Mouse (Mus musculus): Measurements from ENCODE around the gene Clasrp.
"Not testable (repeated sequence)": the region's sequence is repeated elsewhere in the genome, so short reads cannot be mapped to it uniquely, and the experiment has no call there.

Clasrp gene

DNA sequence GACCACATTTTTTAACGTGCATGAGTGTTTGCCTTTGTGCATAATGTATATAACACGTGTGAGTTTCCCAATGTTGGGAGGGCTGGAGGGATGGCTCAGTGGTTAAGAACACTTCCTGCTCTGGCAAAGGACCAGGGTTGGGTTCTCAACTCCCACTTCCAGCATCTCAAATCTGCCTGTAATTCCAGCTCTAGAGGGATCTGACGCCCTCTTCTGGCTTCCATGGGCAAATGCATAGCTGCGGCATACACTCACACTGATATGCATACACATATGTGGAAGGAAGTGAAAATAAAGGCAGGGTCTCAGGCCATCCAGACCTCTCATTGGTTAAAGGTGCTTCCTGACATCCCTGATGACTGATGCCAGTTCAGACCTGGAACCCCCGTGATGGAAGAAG is 3.0 kb upstream of the Clasrp start:
- DNase-seq: no peak

DNA sequence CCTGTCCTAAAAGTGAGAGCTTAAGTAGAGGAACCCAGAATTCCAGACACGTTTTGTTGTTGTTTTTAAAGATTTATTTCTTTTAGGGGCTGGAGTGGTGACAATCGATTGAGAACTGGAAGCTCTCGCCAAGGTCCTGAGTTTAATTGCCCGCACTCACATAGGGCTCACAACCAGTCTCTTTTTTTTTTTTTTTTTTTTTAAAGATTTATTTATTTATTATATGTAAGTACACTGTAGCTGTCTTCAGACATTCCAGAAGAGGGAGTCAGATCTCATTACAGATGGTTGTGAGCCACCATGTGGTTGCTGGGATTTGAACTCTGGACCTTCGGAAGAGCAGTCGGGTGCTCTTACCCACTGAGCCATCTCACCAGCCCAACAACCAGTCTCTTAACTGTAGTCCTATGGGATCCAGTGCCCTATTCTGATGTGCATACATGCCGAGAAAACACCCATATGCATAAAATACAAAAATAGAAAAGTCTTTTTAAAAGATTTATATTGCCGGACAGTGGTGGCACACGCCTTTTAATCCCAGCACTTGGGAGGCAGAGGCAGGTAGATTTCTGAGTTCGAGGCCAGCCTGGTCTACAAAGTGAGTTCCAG is 424 bp upstream of the Clasrp start:
- DNase-seq: not testable (repeated sequence)

- DNase-seq: no peak
These were observed 1.2 kb downstream of the Clasrp start for GRCm38 (mm10) chr7:19603055-19603454.

- DNase-seq: no peak
These were observed 3.7 kb downstream of the Clasrp start for GRCm38 (mm10) chr7:19600562-19600961.

DNA sequence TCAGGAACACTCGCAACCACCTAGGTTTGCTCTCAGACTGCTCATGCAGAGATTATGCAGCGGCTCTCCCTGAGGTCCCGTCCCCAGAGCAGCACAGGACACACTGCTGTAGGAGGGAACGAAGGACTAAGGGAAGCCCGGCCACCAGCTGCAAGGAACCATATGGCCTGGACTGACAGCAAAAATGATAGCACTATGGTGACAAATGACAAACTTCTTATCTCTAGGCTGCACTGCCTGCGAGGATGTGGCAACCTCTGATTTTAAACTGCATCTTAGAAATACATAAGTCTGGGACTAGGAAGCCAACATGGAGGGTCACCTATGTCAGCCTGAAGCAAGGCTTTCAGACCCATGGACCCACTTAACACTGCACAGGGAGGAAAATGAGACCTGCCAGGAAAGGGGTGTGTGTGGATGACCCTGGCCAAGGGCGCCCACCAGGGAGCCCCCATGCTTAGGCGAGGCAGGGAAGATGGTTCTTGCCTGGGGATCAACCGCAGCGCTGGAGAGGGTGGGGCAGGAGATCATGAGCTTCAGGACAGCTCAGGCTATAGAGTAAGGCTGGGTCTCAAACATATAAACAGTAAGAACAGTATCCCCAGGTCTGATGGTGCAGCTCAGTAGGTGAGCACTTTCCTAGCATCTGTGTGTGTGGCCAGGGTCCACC is 11.1 kb downstream of the Clasrp start:
- DNase-seq: no peak

GRCm38 (mm10) chr7:19589917-19590316 is 14.4 kb downstream of the Clasrp start:
- DNase-seq: peak; percentile 76 to 86

- DNase-seq: peak; percentile 39 to 47
These were observed 15.1 kb downstream of the Clasrp start for GRCm38 (mm10) chr7:19589207-19589606.

- no peak for DNase-seq
These were observed 18.0 kb downstream of the Clasrp start for GRCm38 (mm10) chr7:19586269-19586668.

DNA sequence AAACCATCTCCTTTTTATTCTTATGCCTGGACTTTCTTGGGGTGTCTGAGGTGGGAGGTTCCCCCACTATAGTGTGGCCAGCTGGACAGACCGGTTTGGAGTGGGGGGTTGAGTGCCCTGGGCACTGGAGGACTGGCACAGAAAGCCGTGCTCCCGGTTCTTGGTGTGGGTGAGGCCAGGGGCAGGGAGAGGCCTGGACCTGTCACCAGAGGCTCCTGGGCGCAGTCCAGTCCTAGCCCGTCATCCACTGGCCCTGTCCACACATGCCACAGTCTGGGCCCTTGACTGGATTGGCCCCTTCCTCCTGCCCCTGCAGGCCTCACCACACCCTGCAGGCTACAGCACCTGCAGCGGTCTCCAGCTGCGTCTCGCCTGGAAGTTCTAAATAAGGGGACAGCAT is 23.7 kb downstream of the Clasrp start:
- DNase-seq: no peak

DNA sequence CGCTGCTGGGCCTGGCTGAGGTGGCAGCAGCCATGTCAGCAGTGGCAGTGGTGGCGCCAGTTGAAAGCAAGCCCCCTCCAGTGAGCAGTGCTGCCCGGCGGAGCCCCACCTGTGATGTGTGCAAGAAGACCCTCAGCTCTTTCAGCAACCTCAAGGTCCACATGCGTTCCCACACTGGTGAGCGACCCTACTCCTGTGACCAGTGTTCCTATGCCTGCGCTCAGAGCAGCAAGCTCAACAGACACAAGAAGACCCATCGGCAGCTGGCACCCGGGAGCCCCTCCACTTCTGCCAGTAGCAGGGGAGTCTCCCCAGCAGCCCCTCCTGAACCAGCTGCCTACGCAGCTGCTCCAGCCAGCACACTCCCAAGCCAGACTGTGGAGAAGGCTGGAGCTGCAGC is 24.5 kb downstream of the Clasrp start:
- no peak for DNase-seq

GRCm38 (mm10) chr7:19578436-19578835 is 25.9 kb downstream of the Clasrp start:
- DNase-seq: no peak

GRCm38 (mm10) chr7:19577877-19578414 is 26.3 kb downstream of the Clasrp start:
- DNase-seq: peak; percentile 35 to 52

- peak; percentile 30 to 35 for DNase-seq
These were observed 27.0 kb downstream of the Clasrp start, which contains the start of the genes Zfp296 and Gemin7 for GRCm38 (mm10) chr7:19577141-19577852. Gene Zfp296 (plus strand): TSS chr7:19577287. Gene Gemin7 (minus strand): TSS chr7:19577595.

- no peak for DNase-seq
These were observed 28.7 kb downstream of the Clasrp start for GRCm38 (mm10) chr7:19575559-19575958.

DNA sequence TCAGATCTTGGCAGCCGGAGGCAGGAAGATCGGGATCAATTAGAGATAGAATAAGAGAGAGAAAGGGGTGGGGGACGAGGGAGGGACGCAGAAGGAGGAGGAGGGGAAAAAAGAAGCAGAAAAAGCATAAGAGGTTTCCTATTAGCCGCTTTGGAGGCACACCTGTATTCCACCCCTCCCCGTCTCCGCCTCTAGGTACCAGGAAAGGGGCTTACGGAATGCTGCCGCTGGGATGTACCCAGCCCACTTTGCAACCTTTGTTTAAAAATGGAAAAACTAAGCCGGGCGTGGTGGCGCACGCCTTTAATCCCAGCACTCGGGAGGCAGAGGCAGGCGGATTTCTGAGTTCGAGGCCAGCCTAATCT is 30.5 kb downstream of the Clasrp start:
- no peak for DNase-seq

GRCm38 (mm10) chr7:19572926-19573775 is 31.1 kb downstream of the Clasrp start:
- DNase-seq: peak; percentile 76 to 82

DNA sequence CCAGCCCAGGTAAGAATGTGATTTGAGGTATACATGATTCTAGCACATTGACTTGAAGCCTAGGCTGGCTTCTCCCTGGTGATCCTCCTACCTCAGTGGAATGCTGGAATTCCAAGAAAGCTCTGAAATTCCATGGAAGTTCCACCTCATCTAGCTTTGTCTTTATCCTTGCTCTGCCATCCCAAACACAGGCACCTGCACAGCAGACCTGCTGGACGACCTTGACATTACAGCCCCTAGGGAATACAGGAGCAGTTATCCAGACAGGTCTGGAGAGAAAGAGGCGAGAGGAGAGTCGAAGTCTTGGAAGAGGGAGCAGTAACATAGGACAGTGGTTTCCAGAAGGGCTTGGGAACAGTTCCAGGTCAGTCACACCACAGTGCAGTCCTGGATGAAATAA is 34.6 kb downstream of the Clasrp start:
- no peak for DNase-seq

GRCm38 (mm10) chr7:19567426-19567825 is 36.9 kb downstream of the Clasrp start:
- DNase-seq: no peak

DNA sequence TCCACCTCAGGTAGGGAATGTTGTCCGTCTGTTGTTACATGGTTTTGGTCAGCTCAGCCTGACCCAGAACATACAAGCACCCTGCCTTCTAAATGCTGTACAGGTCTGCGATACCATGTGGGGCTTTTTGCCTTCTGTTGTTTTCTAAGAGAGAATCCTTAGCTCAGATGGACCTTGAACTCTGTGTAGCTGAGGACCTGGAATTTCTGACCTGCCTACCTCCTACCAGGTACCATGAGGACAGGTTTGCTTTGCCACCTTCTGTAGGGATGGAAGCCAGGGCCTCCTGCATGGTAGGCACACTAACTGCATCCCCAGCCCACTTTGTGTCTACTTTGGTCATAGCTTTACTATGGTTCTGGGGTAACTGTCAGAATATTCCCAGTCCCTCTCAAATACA is 38.5 kb downstream of the Clasrp start:
- no peak for DNase-seq

- peak in 1 of 2 experiments; percentile 22 for DNase-seq
These were observed 39.8 kb downstream of the Clasrp start for GRCm38 (mm10) chr7:19564455-19564854.

GRCm38 (mm10) chr7:19563884-19564283 is 40.4 kb downstream of the Clasrp start:
- no peak for DNase-seq

GRCm38 (mm10) chr7:19562643-19563410 is 41.5 kb downstream of the Clasrp start, which contains the start of gene Ppp1r37:
Gene Ppp1r37 (minus strand): TSS chr7:19563076.
- DNase-seq: peak in 1 of 2 experiments; percentile 29

Measured in cerebellum, postnatal 36 days (tissue).